Comparison of ENCODE assay signal across 9 mouse cellular contexts in the genomic region with DNA sequence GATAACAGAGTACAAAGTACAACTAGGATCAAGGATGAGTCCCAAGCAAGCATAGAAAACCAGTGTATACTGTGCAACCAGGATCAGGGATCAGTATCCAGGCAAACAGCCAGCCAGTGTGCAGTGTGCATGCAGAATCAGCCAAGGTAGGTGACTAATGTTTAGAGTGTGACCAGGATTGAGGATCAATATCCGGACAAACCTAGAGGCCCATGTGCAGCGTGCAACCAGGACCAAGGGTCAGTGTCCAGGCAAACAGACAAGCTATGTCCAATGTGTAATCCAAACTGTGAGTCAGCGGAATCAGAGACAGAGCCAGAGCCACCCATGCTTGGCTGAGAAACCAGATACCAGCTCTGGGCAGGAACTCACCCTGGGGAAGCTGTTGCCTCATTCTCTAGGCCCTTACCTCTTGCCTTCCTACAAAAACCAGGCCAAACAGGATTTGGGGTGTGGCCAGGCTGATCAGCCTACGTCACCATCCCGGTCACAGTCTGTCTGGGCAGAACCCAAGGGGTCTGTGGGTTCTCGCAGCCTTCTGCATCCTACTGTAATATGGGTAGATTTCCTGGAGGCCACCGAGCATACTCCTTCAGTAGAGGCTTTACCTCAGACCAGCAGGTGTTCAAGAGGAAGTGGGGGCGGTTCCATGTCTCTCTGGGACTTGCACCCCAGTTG. TPM values are rescaled to one million over a fixed set of nuclear protein-coding genes. Genes with fewer than 3 reads are reported as not detected.
DNase-seq lines count a peak whose midpoint lies in the region; ATAC-seq and TF ChIP-seq lines count a peak whose summit lies in the region.
"Had no signal": no experiment of that assay in that cellular context is flagged by ENCODE, and none has a peak within 500 bp of the region (broad histone marks: within the 10 kb centered on the region; RNA-seq: fewer than 3 reads in every experiment).

No protein-coding gene starts in this region.

- peaks cover 25% of the 10 kb centered on the region; the same call in 1 of the 2 replicates for H3K27me3 ChIP-seq in forebrain, embryonic 10.5 days (ENCODE audit: poor library complexity, severe bottlenecking)
- no peaks in the 10 kb centered on the region for H3K27me3 ChIP-seq in forebrain, postnatal 0 days (ENCODE audit: insufficient read depth, low read length)
- H3K27me3 ChIP-seq in kidney, adult 2 months (replicated peaks; ENCODE audit: control insufficient read depth, insufficient read depth, low read length), result no peaks in the 10 kb centered on the region
- H3K27me3 ChIP-seq in lung, embryonic 16.5 days (ENCODE audit: control insufficient read depth, insufficient read depth, low read depth, low read length), result no peaks in the 10 kb centered on the region

- peaks cover 24% of the 10 kb centered on the region for H3K4me1 ChIP-seq in forebrain, embryonic 10.5 days
- H3K4me1 ChIP-seq in forebrain, postnatal 0 days (ENCODE audit: insufficient read depth), result no peaks in the 10 kb centered on the region
- H3K4me1 ChIP-seq in kidney, adult 2 months (ENCODE audit: control insufficient read depth, insufficient read depth, low read length), result peaks cover 39% of the 10 kb centered on the region
- peaks cover 25% of the 10 kb centered on the region for H3K4me1 ChIP-seq in lung, embryonic 16.5 days (replicated peaks; ENCODE audit: control insufficient read depth, insufficient read depth, low read length)

- no peak overlapping the region for H3K4me2 ChIP-seq in forebrain, postnatal 0 days (ENCODE audit: low read depth)
- H3K4me2 ChIP-seq in lung, embryonic 16.5 days (ENCODE audit: low read depth, low read length), result no peak overlapping the region

- no peak for TF ChIP-seq POLR2A in kidney, adult 2 months (IDR thresholded peaks at IDR 0.05; ENCODE audit: low read depth, low read length)

- TF ChIP-seq CTCF in forebrain, postnatal 0 days (IDR thresholded peaks at IDR 0.05; ENCODE audit: low read depth), result no peak
- TF ChIP-seq CTCF in kidney, adult 2 months (conservative IDR thresholded peaks at IDR 0.05; ENCODE audit: insufficient read depth, insufficient read length, low read depth, low read length), result 0 out of 2 replicates have a peak, but pooled peaks have one; percentile 3

- no peaks in the 10 kb centered on the region; the same call in 1 of the 2 replicates for H3K9me3 ChIP-seq in forebrain, embryonic 10.5 days
- H3K9me3 ChIP-seq in forebrain, postnatal 0 days (ENCODE audit: low read length), result no peaks in the 10 kb centered on the region
- H3K9me3 ChIP-seq in lung, embryonic 16.5 days (ENCODE audit: control insufficient read depth, low read length), result no peaks in the 10 kb centered on the region

- H3K27ac ChIP-seq in forebrain, embryonic 10.5 days, result 0 out of 2 replicates have a peak overlapping the region, but pooled peaks have one; percentile 9
- no peak overlapping the region for H3K27ac ChIP-seq in forebrain, postnatal 0 days (ENCODE audit: low read depth, low read length)
- peak overlapping the region; percentile 63 for H3K27ac ChIP-seq in kidney, adult 2 months (ENCODE audit: insufficient read depth, low read depth, low read length)
- H3K27ac ChIP-seq in lung, embryonic 16.5 days (ENCODE audit: low read length), result no peak overlapping the region

- ATAC-seq in forebrain, postnatal 0 days, result no peak
- ATAC-seq in lung, embryonic 16.5 days (ENCODE audit: low read depth), result peak; percentile 10; the same call in 1 of the 2 replicates

- H3K36me3 ChIP-seq in forebrain, embryonic 10.5 days (replicated peaks), result no peaks in the 10 kb centered on the region
- H3K36me3 ChIP-seq in forebrain, postnatal 0 days (ENCODE audit: insufficient read depth), result no peaks in the 10 kb centered on the region
- H3K36me3 ChIP-seq in kidney, adult 2 months (ENCODE audit: control insufficient read depth, insufficient read depth, low read length), result no peaks in the 10 kb centered on the region
- H3K36me3 ChIP-seq in lung, embryonic 16.5 days (ENCODE audit: control insufficient read depth, insufficient read depth, low read length), result no peaks in the 10 kb centered on the region

- no peak for DNase-seq in forebrain, embryonic 10.5 days (ENCODE audit: extremely low spot score, low spot score)
- no peak for DNase-seq in forebrain, postnatal 0 days
- DNase-seq in gastrocnemius, postnatal 10 days, result peak; percentile 41
- DNase-seq in kidney, adult 2 months, result peak; percentile 93
- DNase-seq in urinary bladder, postnatal 25 days (ENCODE audit: low spot score), result peak; percentile 57
- DNase-seq in layer of hippocampus, postnatal 25 days (ENCODE audit: extremely low spot score in 1 of 2, low spot score in 1 of 2), result no peak
- no peak for DNase-seq in embryo, embryonic 10.5 days (ENCODE audit: low spot score)

- 87% methylated on average over 8 of the region's 8 CpGs for whole genome bisulfite sequencing in forebrain, embryonic 10.5 days
- WGBS in forebrain, postnatal 0 days, result 89% methylated on average over 8 of the region's 8 CpGs
- 54% methylated on average over 8 of the region's 8 CpGs for WGBS in kidney, adult 2 months
- 74% methylated on average over 8 of the region's 8 CpGs for WGBS in lung, embryonic 16.5 days

- H3K4me3 ChIP-seq in forebrain, embryonic 10.5 days, result no peak overlapping the region
- H3K4me3 ChIP-seq in forebrain, postnatal 0 days (ENCODE audit: low read depth, low read length), result no peak overlapping the region
- H3K4me3 ChIP-seq in kidney, adult 2 months (ENCODE audit: insufficient read depth, low read depth, low read length), result no peak overlapping the region
- H3K4me3 ChIP-seq in lung, embryonic 16.5 days (ENCODE audit: low read length), result no peak overlapping the region
- H3K4me3 ChIP-seq: erythroblast, embryonic 14.5 days had no signal

- H3K9ac ChIP-seq in forebrain, postnatal 0 days, result no peak overlapping the region
- no peak overlapping the region for H3K9ac ChIP-seq in lung, embryonic 16.5 days (ENCODE audit: low read length)

RNA-seq across cellular contexts. Expression of gene Irf2bp2, which starts 20.4 kb away (rescaled TPM):
- 3.0 and 3.4 TPM in 2 replicates for polyA plus RNA-seq in forebrain, embryonic 10.5 days (2016; fragmentation: Nextera tagmentation; extraction: Ambion mirVana)
- 62.3 and 88.6 TPM in 2 replicates for total RNA-seq in forebrain, postnatal 0 days (2014; rRNA removed)
- 6.8 and 8.4 TPM in 2 replicates for polyA plus RNA-seq in forebrain, postnatal 0 days (2015; fragmentation: Nextera tagmentation; extraction: Ambion mirVana)
- total RNA-seq in gastrocnemius, postnatal 10 days (2021), result 10 to 100 TPM; 53.3 to 55.5 TPM
- 40.6 and 46.6 TPM in 2 replicates for polyA plus RNA-seq in kidney, adult 2 months (2012; rRNA removed)
- 11.7 and 12.8 TPM in 2 replicates for polyA plus RNA-seq in lung, embryonic 16.5 days (2015; fragmentation: Nextera tagmentation; extraction: Ambion mirVana)
- total RNA-seq in layer of hippocampus, postnatal 25 days (2021), result 10 to 100 TPM; 55.4 to 59.0 TPM

Comparison
In these comparisons a context has a peak if more than half of its experiments do, and no peak if none do; other contexts are left out.
1. H3K27ac ChIP-seq: peak in forebrain, embryonic 10.5 days (single experiment) and kidney, adult 2 months (single experiment); none in forebrain, postnatal 0 days (single experiment) and lung, embryonic 16.5 days (single experiment).
2. DNase-seq: peak in gastrocnemius, postnatal 10 days (single experiment), kidney, adult 2 months (single experiment) and urinary bladder, postnatal 25 days (single experiment); none in forebrain, embryonic 10.5 days (single experiment), forebrain, postnatal 0 days (single experiment), layer of hippocampus, postnatal 25 days (0 of 2) and embryo, embryonic 10.5 days (single experiment).